Mouse (Mus musculus): ENCODE results near the gene Rragc.

DNA sequence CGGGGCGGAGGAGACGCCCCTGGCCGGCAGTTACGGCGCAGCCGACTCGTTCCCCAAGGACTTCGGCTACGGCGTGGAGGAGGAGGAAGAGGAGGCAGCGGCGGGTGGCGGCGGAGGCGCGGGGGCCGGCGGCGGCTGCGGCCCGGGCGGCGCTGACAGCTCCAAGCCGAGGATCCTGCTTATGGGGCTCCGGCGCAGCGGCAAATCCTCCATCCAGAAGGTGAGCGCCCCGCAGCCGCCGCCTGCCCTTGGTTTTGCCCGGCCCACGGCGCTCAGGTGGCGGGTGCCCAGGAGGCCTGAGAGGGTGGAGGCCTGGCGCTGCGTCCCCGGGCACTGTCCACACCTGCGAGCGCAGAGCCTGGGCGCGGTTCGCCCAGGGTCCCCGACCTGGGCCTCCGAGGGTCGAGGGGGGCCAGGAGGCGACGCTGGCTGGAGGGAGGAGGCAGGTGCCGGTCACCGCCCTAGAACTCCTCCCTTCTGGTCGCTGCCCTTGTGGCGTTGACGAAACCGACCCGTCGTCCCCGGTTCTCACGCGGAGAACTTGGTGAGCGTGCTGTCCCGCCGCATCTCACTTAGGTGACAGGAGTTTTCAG, 398 bp downstream of the Rragc start, which contains the start of gene 4930535I16Rik:
- TF ChIP-seq POLR2A (IDR thresholded peaks at IDR 0.05; ENCODE audit: borderline replicate concordance, control insufficient read depth, low read depth, low read length), result no peak
- no peak for TF ChIP-seq CTCF (IDR thresholded peaks at IDR 0.05; ENCODE audit: control insufficient read depth, insufficient read depth, low read length)

Data from bone marrow, adult 2 months (tissue).